Mouse (Mus musculus) lung, postnatal 0 days (tissue): ENCODE measurements around the gene Cmah.

Source experiments
- CTCF ChIP-seq: IDR thresholded peaks from 2 replicates; pipeline ENCODE4 v1.5.1; 2016; ENCODE audit warnings: antibody characterized with exemption, mild to moderate bottlenecking
- EP300 ChIP-seq: IDR thresholded peaks from 2 replicates; pipeline ENCODE4 v1.6.1; 2016; ENCODE audit warnings: antibody characterized with exemption, mild to moderate bottlenecking, control low read depth

GRCm38 (mm10) chr13:24517757-24518156 is 190.6 kb downstream of the Cmah start:
- TF ChIP-seq CTCF (no peak), EP300 (no peak)
